Mouse (Mus musculus): Measurements from ENCODE around the gene Etl4. TPM values are rescaled to one million over a fixed set of nuclear protein-coding genes. Genes with fewer than 3 reads are reported as not detected.
A peak's percentile ranks its signal among the peaks of the same experiment; 100 is the strongest.

Etl4 gene
- total and polyA plus RNA-seq, 3 experiments = 10.1 to 29.4 (median 23.3) TPM

DNA sequence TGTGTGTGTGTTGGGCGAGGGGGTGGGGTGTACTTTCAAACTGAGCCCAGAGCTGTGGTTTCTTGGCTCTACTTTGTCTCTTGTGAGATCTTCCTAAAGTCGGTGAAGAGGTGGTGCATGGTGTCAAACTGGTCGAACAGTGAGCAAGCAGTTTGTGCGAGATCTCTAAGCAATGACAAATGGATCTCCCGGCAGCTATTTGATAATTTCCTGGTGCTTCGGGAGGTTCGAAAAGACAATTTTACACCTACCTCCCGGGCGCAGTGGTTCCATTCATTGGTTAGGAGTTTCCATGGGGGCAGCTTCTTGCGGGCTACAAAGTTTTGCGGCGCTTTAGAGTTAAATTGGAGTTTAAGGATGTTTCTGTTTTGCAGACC is 610.5 kb downstream of the Etl4 start:
- no peak for DNase-seq

GRCm38 (mm10) chr2:20520636-20521595 is 611.3 kb downstream of the Etl4 start:
- peak; percentile 46 for DNase-seq

DNA sequence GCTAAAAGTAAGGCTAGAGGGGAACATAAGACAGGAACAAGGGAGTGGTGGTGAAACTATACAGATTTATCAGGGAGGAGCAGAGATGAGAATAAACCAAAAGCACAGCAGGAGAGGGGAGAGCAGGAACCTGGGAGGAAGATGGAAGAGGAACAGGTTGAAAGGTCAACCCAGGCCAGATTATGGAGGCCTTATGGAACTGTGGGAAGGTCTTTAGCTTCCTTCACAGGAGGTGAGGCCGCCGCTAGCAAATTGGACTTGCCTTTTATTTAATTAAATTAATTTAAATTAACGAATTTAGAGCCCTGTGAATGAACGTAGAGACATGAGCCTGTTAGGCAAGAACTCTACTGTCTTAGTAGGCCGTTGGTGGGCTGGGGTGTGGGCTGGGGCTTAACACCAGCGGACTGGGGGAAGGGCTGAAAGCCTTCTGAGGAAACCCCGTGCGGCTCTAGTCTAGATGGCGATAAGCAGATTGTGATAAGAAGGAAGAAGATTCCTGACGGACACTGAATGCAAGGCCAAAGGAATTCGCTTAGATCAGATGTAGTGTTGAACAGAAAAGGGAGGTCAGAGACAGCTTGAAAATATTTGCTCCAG is 612.2 kb downstream of the Etl4 start:
- DNase-seq = no peak

- DNase-seq = no peak
These were observed 614.1 kb downstream of the Etl4 start for GRCm38 (mm10) chr2:20523636-20524035.

GRCm38 (mm10) chr2:20525879-20526593 is 616.5 kb downstream of the Etl4 start:
- DNase-seq = peak; percentile 13

GRCm38 (mm10) chr2:20526856-20527255 is 617.3 kb downstream of the Etl4 start:
- DNase-seq = no peak

DNA sequence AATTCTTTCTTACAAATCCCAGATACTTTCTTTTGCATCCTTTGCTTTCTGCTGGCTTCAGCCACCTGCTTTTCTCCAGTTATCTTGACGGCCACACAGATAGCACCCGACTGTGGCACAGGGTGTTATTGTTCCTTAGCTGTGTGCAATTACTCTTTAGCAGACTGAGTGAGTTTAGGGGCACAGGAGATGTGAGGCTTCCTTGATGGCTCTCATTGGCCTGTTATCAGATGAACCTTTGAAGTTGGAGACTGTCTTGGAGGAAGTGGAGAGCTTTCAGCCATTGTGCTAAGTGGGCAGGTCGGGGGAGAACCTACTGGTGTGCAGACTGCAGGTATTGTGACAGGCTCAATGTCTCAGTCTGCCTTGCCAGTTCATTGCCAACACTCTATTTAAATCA is 623.0 kb downstream of the Etl4 start:
- DNase-seq = no peak

GRCm38 (mm10) chr2:20537785-20538184 is 628.2 kb downstream of the Etl4 start:
- no peak for DNase-seq

DNA sequence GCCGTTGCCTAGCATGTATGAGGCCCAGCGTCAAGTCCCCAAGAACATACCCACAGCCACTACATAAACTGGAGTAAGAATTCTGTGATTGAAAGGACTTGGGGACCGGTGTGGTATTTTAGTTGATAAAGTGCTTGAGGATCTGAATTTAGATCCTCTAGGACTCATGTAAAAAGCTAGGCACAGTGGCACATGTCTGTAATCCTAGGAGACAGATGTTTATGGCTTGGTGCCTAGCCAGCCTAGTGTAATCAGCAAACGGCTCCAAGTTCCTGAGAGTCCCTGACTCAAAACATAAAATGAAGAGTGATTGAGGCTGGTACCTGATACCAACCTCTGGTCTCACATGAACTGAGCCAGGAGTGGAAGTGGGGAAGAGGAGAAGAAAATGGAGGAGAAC is 629.3 kb downstream of the Etl4 start:
- DNase-seq = no peak

DNA sequence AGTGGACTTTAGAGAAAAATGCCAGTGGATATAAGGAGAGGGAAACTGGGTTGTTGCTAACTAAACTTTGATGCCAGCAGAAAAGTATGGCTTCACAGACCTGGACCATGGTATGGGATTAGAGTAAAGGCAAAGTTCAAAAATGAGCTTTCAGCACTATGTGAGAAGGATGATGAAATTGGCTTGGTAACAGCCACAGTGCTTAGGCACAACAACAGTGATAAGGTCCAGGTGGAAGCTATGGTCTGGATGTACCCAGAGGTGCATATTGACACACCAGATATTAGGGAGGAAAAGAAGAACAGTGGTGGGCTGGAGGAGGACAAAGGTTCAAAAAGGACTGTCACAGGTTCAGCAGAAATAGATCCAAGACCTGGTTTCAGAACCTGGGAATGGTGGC is 631.7 kb downstream of the Etl4 start:
- no peak for DNase-seq

- no peak for DNase-seq
These were observed 632.7 kb downstream of the Etl4 start for GRCm38 (mm10) chr2:20542286-20542685.

DNA sequence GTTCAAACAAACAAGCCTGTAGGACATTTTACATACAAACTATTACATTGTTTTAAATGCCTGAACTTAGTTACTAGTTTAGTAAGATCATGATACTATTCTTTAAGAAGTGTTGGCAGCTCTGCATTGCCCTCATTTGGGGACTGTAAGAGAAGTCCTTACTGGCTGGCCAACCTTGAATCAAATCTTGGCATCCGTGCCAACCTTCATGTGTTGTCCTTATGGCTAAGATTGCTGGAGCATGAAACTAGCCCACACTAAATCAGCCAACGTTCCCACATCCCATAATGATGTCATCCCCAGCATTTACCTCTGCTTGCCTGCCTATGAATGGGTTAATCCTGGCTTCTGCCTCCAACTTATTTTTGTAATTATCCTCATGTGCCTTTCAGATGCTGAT is 636.0 kb downstream of the Etl4 start:
- no peak for DNase-seq

DNA sequence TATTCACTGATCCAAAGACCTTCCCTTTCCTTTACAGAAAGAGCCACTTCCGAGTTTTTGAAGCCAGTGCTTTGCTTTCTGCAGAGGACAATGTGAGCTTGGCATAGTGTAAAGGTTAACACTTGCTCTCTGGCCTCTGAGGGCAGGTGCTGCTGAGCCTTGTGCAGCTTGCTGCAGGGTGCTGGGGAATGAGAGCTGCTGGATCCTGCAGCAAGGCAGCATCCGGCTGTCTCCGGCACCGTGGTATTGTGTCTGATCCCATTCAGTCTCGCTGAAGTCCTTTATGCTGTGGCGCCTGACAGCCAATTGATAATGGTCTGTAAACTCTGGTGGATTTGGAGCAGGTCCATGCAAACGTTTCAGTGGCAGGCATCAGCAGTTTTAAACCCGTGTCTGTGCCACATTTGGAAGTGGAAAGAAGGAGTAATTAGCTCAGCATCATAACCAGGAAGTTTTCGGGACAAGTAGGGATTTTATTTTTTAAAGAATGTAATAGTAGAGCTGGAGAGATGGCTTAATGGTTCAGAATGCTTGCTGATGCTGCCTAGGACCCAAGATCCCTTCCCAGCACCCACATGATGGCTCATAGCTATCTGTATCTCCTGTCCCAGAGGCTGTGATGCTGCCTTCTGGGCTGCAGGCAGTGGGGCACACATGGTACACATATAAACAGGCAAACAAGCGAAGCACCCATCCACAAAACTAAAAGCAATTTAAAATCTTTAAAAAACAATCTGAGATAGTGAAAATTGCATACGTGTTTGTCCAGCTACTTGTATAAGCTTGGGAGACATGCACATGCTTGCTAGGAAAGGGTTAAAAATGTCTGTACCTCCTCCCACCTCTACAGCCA is 637.1 kb downstream of the Etl4 start:
- no peak for DNase-seq

- DNase-seq = no peak
These were observed 637.7 kb downstream of the Etl4 start for GRCm38 (mm10) chr2:20547349-20547677.

GRCm38 (mm10) chr2:20547686-20548624 is 638.4 kb downstream of the Etl4 start:
- no peak for DNase-seq

GRCm38 (mm10) chr2:20549065-20549464 is 639.5 kb downstream of the Etl4 start:
- no peak for DNase-seq

- DNase-seq = no peak
These were observed 640.4 kb downstream of the Etl4 start for GRCm38 (mm10) chr2:20549996-20550395.

GRCm38 (mm10) chr2:20555706-20556105 is 646.1 kb downstream of the Etl4 start:
- no peak for DNase-seq

DNA sequence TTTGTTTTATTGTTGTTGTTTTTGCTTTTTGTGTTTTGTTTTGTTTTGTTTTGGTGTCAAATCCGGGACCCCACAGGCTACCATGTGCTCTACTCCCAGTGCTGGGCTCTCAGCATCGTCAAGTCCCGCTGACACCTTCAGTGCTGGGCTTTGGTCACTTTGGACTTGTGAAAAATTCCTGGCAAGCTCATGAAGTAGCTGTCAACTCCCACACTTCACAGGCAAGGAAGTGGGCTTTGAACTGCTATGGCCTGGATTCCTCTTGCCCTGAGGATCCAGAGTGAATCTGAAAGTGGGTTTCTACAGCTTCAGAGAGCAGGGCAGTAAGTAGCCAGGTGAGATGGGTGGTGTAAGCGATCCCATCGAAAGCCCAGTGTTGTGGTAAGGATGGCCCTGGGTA is 649.5 kb downstream of the Etl4 start:
- no peak for DNase-seq

DNA sequence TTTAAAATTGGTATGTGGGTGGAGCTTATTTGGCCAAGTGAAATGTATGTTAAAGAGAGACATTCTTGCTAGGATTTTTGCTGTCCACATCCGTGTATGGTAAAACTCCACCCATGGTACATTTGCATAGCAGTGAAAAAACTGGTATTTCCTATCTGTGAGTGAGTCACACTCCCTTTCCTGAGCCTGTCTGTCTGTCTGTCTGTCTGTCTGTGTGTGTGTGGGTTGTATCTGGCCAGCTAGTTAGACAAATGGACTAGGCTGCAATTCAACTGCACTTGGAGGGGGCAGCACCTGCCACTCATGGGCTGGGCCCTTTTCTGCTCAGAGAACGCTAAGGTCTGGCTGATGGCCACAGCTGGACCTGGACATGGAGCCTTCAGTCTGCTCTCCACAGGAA is 650.1 kb downstream of the Etl4 start:
- no peak for DNase-seq

GRCm38 (mm10) chr2:20560581-20560980 is 651.0 kb downstream of the Etl4 start:
- no peak for DNase-seq
